ENCODE assay signal across 10 mouse cellular contexts in the genomic region with DNA sequence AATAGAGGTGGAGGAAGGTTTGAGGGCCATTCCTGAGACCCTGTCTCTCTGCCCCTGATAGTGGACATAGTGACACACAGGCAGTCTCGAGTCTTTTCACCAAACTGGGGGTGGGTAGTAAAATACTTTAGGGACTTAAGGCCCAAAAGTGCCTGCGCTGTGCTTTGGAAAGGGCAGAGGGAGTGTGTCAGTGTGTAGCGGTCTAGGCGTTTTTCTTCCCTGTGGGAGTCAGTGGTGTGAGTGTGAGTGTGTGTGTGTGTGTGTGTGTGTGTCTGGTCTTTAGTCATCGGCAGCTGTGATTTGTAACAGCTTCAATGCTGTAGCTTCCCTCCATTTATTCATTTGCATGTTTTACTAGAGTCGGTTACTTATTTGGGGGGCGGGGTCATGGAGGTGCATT. TPM values are rescaled to one million over a fixed set of nuclear protein-coding genes. Genes with fewer than 3 reads are reported as not detected.
DNase-seq lines count a peak whose midpoint lies in the region; ATAC-seq and TF ChIP-seq lines count a peak whose summit lies in the region.
"Had no signal": no experiment of that assay in that cellular context is flagged by ENCODE, and none has a peak within 500 bp of the region (broad histone marks: within the 10 kb centered on the region; RNA-seq: fewer than 3 reads in every experiment).

No protein-coding gene starts in this region.

- peak overlapping the region; percentile 92 for H3K4me2 ChIP-seq in hindbrain, embryonic 14.5 days (replicated peaks)
- H3K4me2 ChIP-seq in midbrain, embryonic 14.5 days (ENCODE audit: low read length), result peak overlapping the region; percentile 92

- H3K4me1 ChIP-seq in heart, embryonic 10.5 days, result peaks cover 17% of the 10 kb centered on the region
- peaks cover 0 to 6% of the 10 kb centered on the region in 2 experiments; a peak in 2 of 4 replicates for H3K4me1 ChIP-seq in ES-E14 (ENCODE audit: control insufficient read depth in 2 of 2, insufficient read depth in 2 of 2, low read length in 2 of 2, poor library complexity in 1 of 2)
- peaks cover 20% of the 10 kb centered on the region for H3K4me1 ChIP-seq in hindbrain, embryonic 14.5 days (replicated peaks; ENCODE audit: control insufficient read depth, insufficient read depth, low read length)
- peaks cover 24% of the 10 kb centered on the region for H3K4me1 ChIP-seq in midbrain, embryonic 14.5 days (ENCODE audit: control insufficient read depth, insufficient read depth, low read length)

- peak overlapping the region; percentile 73; the same call in 1 of the 2 replicates for H3K9ac ChIP-seq in ES-E14 (ENCODE audit: insufficient read depth, low read depth, low read length, poor library complexity, severe bottlenecking)
- no peak overlapping the region; the same call in 1 of the 2 replicates for H3K9ac ChIP-seq in hindbrain, embryonic 14.5 days
- peak overlapping the region; percentile 54; the same call in 1 of the 2 replicates for H3K9ac ChIP-seq in midbrain, embryonic 14.5 days (replicated peaks; ENCODE audit: low read length)

- intact Hi-C loops in heart, postnatal 25 days (cut with DNase I), result loop anchor here (2.0 to 5.0 kb wide), 2 partner anchors 109 to 162 kb away; no protein-coding TSS in a partner anchor

- no peak for ATAC-seq in hindbrain, embryonic 14.5 days (ENCODE audit: low FRiP score)
- ATAC-seq in midbrain, embryonic 14.5 days (ENCODE audit: low FRiP score, low TSS enrichment), result no peak
- no peak for ATAC-seq in activated CD4-positive, CD25-positive, alpha-beta regulatory T cell, adult 4 months

- H3K36me3 ChIP-seq in heart, embryonic 10.5 days, result peaks cover 13% of the 10 kb centered on the region; the same call in 1 of the 2 replicates
- H3K36me3 ChIP-seq in ES-E14 (ENCODE audit: control insufficient read depth, insufficient read depth, low read length, poor library complexity, severe bottlenecking), result no peaks in the 10 kb centered on the region
- H3K36me3 ChIP-seq in hindbrain, embryonic 14.5 days (replicated peaks; ENCODE audit: control insufficient read depth, insufficient read depth), result no peaks in the 10 kb centered on the region
- H3K36me3 ChIP-seq in midbrain, embryonic 14.5 days (ENCODE audit: control insufficient read depth, insufficient read depth, low read length), result no peaks in the 10 kb centered on the region

- H3K27me3 ChIP-seq in heart, embryonic 10.5 days (ENCODE audit: insufficient read depth, poor library complexity, severe bottlenecking), result peaks cover 10% of the 10 kb centered on the region; the same call in 1 of the 2 replicates
- peaks cover 55% of the 10 kb centered on the region for H3K27me3 ChIP-seq in hindbrain, embryonic 14.5 days (ENCODE audit: control insufficient read depth, insufficient read depth, low read length)
- H3K27me3 ChIP-seq in midbrain, embryonic 14.5 days (ENCODE audit: control insufficient read depth, insufficient read depth, low read length), result peaks cover 43% of the 10 kb centered on the region
- H3K27me3 ChIP-seq: CH12.LX had no signal

- DNase-seq in heart, embryonic 10.5 days (ENCODE audit: low spot score), result no peak
- DNase-seq in heart, postnatal 25 days (ENCODE audit: low spot score), result no peak
- no peak for DNase-seq in ES-E14 (ENCODE audit: low read depth, low spot score)
- no peak for DNase-seq in hindbrain, embryonic 14.5 days (ENCODE audit: low spot score)
- peak; percentile 31 for DNase-seq in midbrain, embryonic 14.5 days
- no peak for DNase-seq in thymus, postnatal 4 days
- no peak for DNase-seq in frontal cortex, adult 2 months (ENCODE audit: extremely low spot score in 1 of 2, low spot score in 1 of 2)
- DNase-seq: lung, adult 2 months had no signal

- H3K4me3 ChIP-seq in heart, embryonic 10.5 days, result peak overlapping the region; percentile 91
- peak overlapping the region; percentile 55 to 59; a peak in 3 of 4 replicates for H3K4me3 ChIP-seq in ES-E14 (ENCODE audit: insufficient read depth in 1 of 2, low read depth in 1 of 2, low read length in 2 of 2, poor library complexity in 1 of 2, severe bottlenecking in 1 of 2)
- peak overlapping the region; percentile 46 for H3K4me3 ChIP-seq in hindbrain, embryonic 14.5 days (replicated peaks; ENCODE audit: low read length)
- peak overlapping the region; percentile 44 for H3K4me3 ChIP-seq in midbrain, embryonic 14.5 days (replicated peaks; ENCODE audit: low read depth, low read length)

- in situ Hi-C loops in ES-E14 (cut with MboI; ENCODE audit: low sequenced_read_pairs in 2 of 2, unreplicated experiment in 2 of 2), result no loop called here

- peak overlapping the region; percentile 97 for H3K27ac ChIP-seq in heart, embryonic 10.5 days
- H3K27ac ChIP-seq in ES-E14 (ENCODE audit: insufficient read depth, low read depth, low read length, poor library complexity, severe bottlenecking), result no peak overlapping the region
- H3K27ac ChIP-seq in hindbrain, embryonic 14.5 days, result no peak overlapping the region
- no peak overlapping the region for H3K27ac ChIP-seq in midbrain, embryonic 14.5 days (replicated peaks; ENCODE audit: low read depth, low read length)

- 12% methylated on average over 7 of the region's 7 CpGs for WGBS in heart, embryonic 10.5 days
- WGBS in hindbrain, embryonic 14.5 days, result 16% methylated on average over 7 of the region's 7 CpGs
- 18% methylated on average over 7 of the region's 7 CpGs for WGBS in midbrain, embryonic 14.5 days

- H3K9me3 ChIP-seq in heart, embryonic 10.5 days, result no peaks in the 10 kb centered on the region
- no peaks in the 10 kb centered on the region for H3K9me3 ChIP-seq in ES-E14 (ENCODE audit: control insufficient read depth, insufficient read depth, low read depth, low read length)
- H3K9me3 ChIP-seq in hindbrain, embryonic 14.5 days (ENCODE audit: control insufficient read depth, low read length), result no peaks in the 10 kb centered on the region
- no peaks in the 10 kb centered on the region for H3K9me3 ChIP-seq in midbrain, embryonic 14.5 days (ENCODE audit: control insufficient read depth, low read length)

TF ChIP-seq in ES-E14, 5 proteins besides CTCF, POLR2A, EP300 and RAD21:
- TF ChIP-seq HCFC1 (IDR thresholded peaks at IDR 0.05; ENCODE audit: borderline replicate concordance, insufficient read depth, low read length) (no peak), ZNF384 (IDR thresholded peaks at IDR 0.05; ENCODE audit: low read depth, low read length) (no peak), CHD2 (IDR thresholded peaks at IDR 0.05; ENCODE audit: low read depth, low read length) (no peak), ZC3H11A (IDR thresholded peaks at IDR 0.05; ENCODE audit: borderline replicate concordance, low read depth, low read length) (no peak), MAFK (IDR thresholded peaks at IDR 0.05; ENCODE audit: insufficient read depth, low read depth, low read length) (no peak)
TF ChIP-seq in ES-E14: peak in this region for 0.

RNA-seq across cellular contexts. Expression of a gene that starts 0.6 kb away (rescaled TPM):
- 2,990 and 4,096 TPM in 2 replicates for polyA plus RNA-seq in heart, embryonic 10.5 days (2016; fragmentation: Nextera tagmentation; extraction: Ambion mirVana)
- total RNA-seq in heart, postnatal 25 days (2021), result over 10,000 TPM; 12,975 to 13,062 TPM
- total RNA-seq in ES-E14 (2012; rRNA removed), result 484 and 860 TPM in 2 replicates
- 163 and 182 TPM in 2 replicates for polyA plus RNA-seq in hindbrain, embryonic 14.5 days (2014; fragmentation: Nextera tagmentation; extraction: Ambion mirVana)
- polyA plus RNA-seq in midbrain, embryonic 14.5 days (2014; fragmentation: Nextera tagmentation; extraction: Ambion mirVana), result 96.7 and 124 TPM in 2 replicates
- polyA plus RNA-seq in activated CD4-positive, CD25-positive, alpha-beta regulatory T cell, adult 4 months (2017; shearing (Covaris generic)), result 10 to 100 TPM; 30.8 to 35.8 TPM
- polyA plus RNA-seq in frontal cortex, adult 2 months (2012; rRNA removed), result 265 and 280 TPM in 2 replicates

Comparison
In these comparisons a context has a peak if more than half of its experiments do, and no peak if none do; other contexts are left out.
1. RNA of a gene that starts 0.6 kb away (polyA plus RNA-seq): 2,990 to 4,096 TPM in heart, embryonic 10.5 days; 265 to 280 TPM in frontal cortex, adult 2 months, 163 to 182 TPM in hindbrain, embryonic 14.5 days, 96.7 to 124 TPM in midbrain, embryonic 14.5 days and 30.8 to 35.8 TPM in activated CD4-positive, CD25-positive, alpha-beta regulatory T cell, adult 4 months; every median in the first group is over 10 times any median in the second.
2. Peak in every context shown above with its lines, with median percentiles within 50 percentile points of each other: H3K4me3 ChIP-seq.